Mouse (Mus musculus): ENCODE measurements at regions not wholly inside any gene's neighbourhood (a gene's known extent, or its start where the extent isn't known, plus 50 kb on each side); places are given as distances from the start of the nearest gene placed in this dataset.

- Histone ChIP-seq H3K9me3 (replicated peaks; ENCODE audit: insufficient read depth, low read length) (no peaks in the 10 kb centered on the region), H3K9ac (ENCODE audit: control insufficient read depth, low read depth, low read length, poor library complexity, severe bottlenecking) (no peak overlapping the region), H3K79me2 (ENCODE audit: control insufficient read depth, insufficient read depth, low read length, poor library complexity) (no peaks in the 10 kb centered on the region), H3K4me3 (ENCODE audit: control insufficient read depth in 1 of 2, insufficient read depth in 1 of 2, low read depth in 2 of 2, low read length in 2 of 2) (no peak overlapping the region), H3K27ac (ENCODE audit: control insufficient read depth, low read depth, low read length) (no peak overlapping the region), H3K36me3 (ENCODE audit: control insufficient read depth in 1 of 2, insufficient read depth in 2 of 2, low read length in 2 of 2) (no peaks in the 10 kb centered on the region), H3K27me3 (ENCODE audit: control insufficient read depth in 1 of 2, insufficient read depth in 2 of 2, low read length in 2 of 2) (no peaks in the 10 kb centered on the region), H3K4me1 (ENCODE audit: control insufficient read depth in 1 of 2, insufficient read depth in 2 of 2, low read length in 2 of 2) (no peaks in the 10 kb centered on the region)
- no peak for DNase-seq (ENCODE audit: low read depth, low spot score)
- TF ChIP-seq NRF1 (IDR thresholded peaks at IDR 0.05; ENCODE audit: insufficient read depth, low read depth, low read length, poor library complexity, severe bottlenecking) (no peak), TBP (IDR thresholded peaks at IDR 0.05; ENCODE audit: low read depth, low read length) (no peak), TCF12 (IDR thresholded peaks at IDR 0.05; ENCODE audit: low read depth, low read length) (no peak), CHD1 (IDR thresholded peaks at IDR 0.05; ENCODE audit: low read depth, low read length) (no peak), USF1 (IDR thresholded peaks at IDR 0.05; ENCODE audit: low read depth, low read length) (no peak), RAD21 (IDR thresholded peaks at IDR 0.05; ENCODE audit: low read depth, low read length) (no peak), MAZ (IDR thresholded peaks at IDR 0.05; ENCODE audit: low read depth, low read length) (no peak), EP300 (IDR thresholded peaks at IDR 0.05; ENCODE audit: low read depth in 1 of 2, low read length in 2 of 2) (no peak), JUND (IDR thresholded peaks at IDR 0.05; ENCODE audit: low read depth, low read length) (no peak), GABPA (IDR thresholded peaks at IDR 0.05; ENCODE audit: low read depth, low read length) (no peak)
Measured at GRCm38 (mm10) chr2:54265453-54265823, 170.7 kb upstream of the Galnt13 start.

GRCm38 (mm10) chr2:54281966-54282365, 154.2 kb upstream of the Galnt13 start:
- no peak overlapping the region for H3K27ac ChIP-seq (ENCODE audit: control insufficient read depth, low read depth, low read length)
- no peaks in the 10 kb centered on the region for H3K4me1 ChIP-seq (ENCODE audit: control insufficient read depth in 1 of 2, insufficient read depth in 2 of 2, low read length in 2 of 2)
- no peaks in the 10 kb centered on the region for H3K27me3 ChIP-seq (ENCODE audit: control insufficient read depth in 1 of 2, insufficient read depth in 2 of 2, low read length in 2 of 2)
- no peak overlapping the region for H3K4me3 ChIP-seq (ENCODE audit: control insufficient read depth in 1 of 2, insufficient read depth in 1 of 2, low read depth in 2 of 2, low read length in 2 of 2)
- TF ChIP-seq EP300 (IDR thresholded peaks at IDR 0.05; ENCODE audit: low read depth in 1 of 2, low read length in 2 of 2) = no peak
- TF ChIP-seq TBP (IDR thresholded peaks at IDR 0.05; ENCODE audit: low read depth, low read length) = no peak
- TF ChIP-seq TCF12 (IDR thresholded peaks at IDR 0.05; ENCODE audit: low read depth, low read length) = no peak
- no peak for TF ChIP-seq ETS1 (IDR thresholded peaks at IDR 0.05; ENCODE audit: low read depth, low read length)
- TF ChIP-seq ZKSCAN1 (IDR thresholded peaks at IDR 0.05; ENCODE audit: low read depth, low read length) = no peak
- no peak for TF ChIP-seq NRF1 (IDR thresholded peaks at IDR 0.05; ENCODE audit: insufficient read depth, low read depth, low read length, poor library complexity, severe bottlenecking)
- no peak for TF ChIP-seq POLR2A (IDR thresholded peaks at IDR 0.05; ENCODE audit: control insufficient read depth in 1 of 2, insufficient read depth in 1 of 2, low read depth in 1 of 2, low read length in 2 of 2, poor library complexity in 1 of 2)
- TF ChIP-seq SMC3 (IDR thresholded peaks at IDR 0.05; ENCODE audit: low read depth, low read length) = no peak
- no peak for TF ChIP-seq HCFC1 (IDR thresholded peaks at IDR 0.05; ENCODE audit: low read depth, low read length)
- no peak for TF ChIP-seq ZC3H11A (IDR thresholded peaks at IDR 0.05; ENCODE audit: low read depth, low read length)
- no peak for TF ChIP-seq ELF1 (IDR thresholded peaks at IDR 0.05; ENCODE audit: low read depth, low read length)
- TF ChIP-seq CHD2 (IDR thresholded peaks at IDR 0.05; ENCODE audit: low read length) = no peak
- no peak for TF ChIP-seq POLR2AphosphoS5 (IDR thresholded peaks at IDR 0.05; ENCODE audit: borderline replicate concordance, low read depth, low read length)
- no peak for TF ChIP-seq ZNF384 (IDR thresholded peaks at IDR 0.05; ENCODE audit: low read depth, low read length)
- TF ChIP-seq CHD1 (IDR thresholded peaks at IDR 0.05; ENCODE audit: low read depth, low read length) = no peak
- TF ChIP-seq GATA1 (IDR thresholded peaks at IDR 0.05; ENCODE audit: low read depth, low read length) = no peak
- no peak for TF ChIP-seq MAZ (IDR thresholded peaks at IDR 0.05; ENCODE audit: low read depth, low read length)
- TF ChIP-seq MYC (IDR thresholded peaks at IDR 0.05; ENCODE audit: low read depth, low read length) = no peak
- H3K9me3 ChIP-seq (replicated peaks; ENCODE audit: insufficient read depth, low read length) = no peaks in the 10 kb centered on the region
- no peak overlapping the region for H3K9ac ChIP-seq (ENCODE audit: control insufficient read depth, low read depth, low read length, poor library complexity, severe bottlenecking)
- no peak for DNase-seq (ENCODE audit: low read depth, low spot score)
- no peaks in the 10 kb centered on the region for H3K36me3 ChIP-seq (ENCODE audit: control insufficient read depth in 1 of 2, insufficient read depth in 2 of 2, low read length in 2 of 2)
- no peaks in the 10 kb centered on the region for H3K79me2 ChIP-seq (ENCODE audit: control insufficient read depth, insufficient read depth, low read length, poor library complexity)
